Mouse (Mus musculus): ENCODE results near the gene Six2. TPM values are rescaled to one million over a fixed set of nuclear protein-coding genes. Genes with fewer than 3 reads are reported as not detected.

Six2 gene
- polyA plus RNA-seq, 1 experiment from 2014 or later: 55.0 TPM

DNA sequence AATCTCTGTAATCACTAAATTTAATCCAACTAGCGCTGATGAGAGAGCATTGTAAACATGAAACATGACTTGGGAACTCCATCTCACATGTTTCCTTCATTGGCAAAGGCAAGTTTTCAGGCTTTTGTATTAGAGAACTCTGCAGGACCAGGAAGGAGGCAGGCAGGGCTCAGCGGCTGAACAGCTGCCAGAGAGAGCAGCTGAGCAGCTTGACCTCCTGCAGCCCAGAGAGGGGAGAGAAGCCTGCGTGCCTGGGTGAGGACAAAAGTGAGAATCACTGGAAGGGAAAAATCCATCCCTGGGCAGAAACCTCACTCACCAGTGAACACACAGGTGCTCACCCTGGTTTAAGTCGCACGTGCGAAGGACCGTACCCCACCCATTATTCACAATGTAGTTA, 29.2 kb upstream of the Six2 start:
- no peaks in the 10 kb centered on the region; the same call in 1 of the 2 replicates for H3K27me3 ChIP-seq (ENCODE audit: control insufficient read depth, insufficient read depth, low read length)
- 50% methylated on average over 7 of the region's 7 CpGs for WGBS
- no peaks in the 10 kb centered on the region for H3K36me3 ChIP-seq (replicated peaks; ENCODE audit: control insufficient read depth, insufficient read depth, low read depth, low read length)
- ATAC-seq (replicated peaks; ENCODE audit: insufficient number of reproducible peaks, low FRiP score, low TSS enrichment, low read depth) (peak; percentile 53; the same call in 1 of the 2 replicates), DNase-seq (ENCODE audit: low spot score) (peak; percentile 71)
- H3K4me1 ChIP-seq (ENCODE audit: control insufficient read depth, insufficient read depth, low read length): no peaks in the 10 kb centered on the region
- no peak overlapping the region for H3K9ac ChIP-seq (replicated peaks; ENCODE audit: low read length)
- H3K9me3 ChIP-seq (replicated peaks; ENCODE audit: control insufficient read depth, low read length): no peaks in the 10 kb centered on the region
- H3K27ac ChIP-seq (replicated peaks; ENCODE audit: low read depth, low read length): 0 out of 2 replicates have a peak overlapping the region, but pooled peaks have one; percentile 38
- no peak overlapping the region for H3K4me2 ChIP-seq (ENCODE audit: low read depth, low read length)
- no peak overlapping the region for H3K4me3 ChIP-seq (ENCODE audit: low read depth, low read length)

DNA sequence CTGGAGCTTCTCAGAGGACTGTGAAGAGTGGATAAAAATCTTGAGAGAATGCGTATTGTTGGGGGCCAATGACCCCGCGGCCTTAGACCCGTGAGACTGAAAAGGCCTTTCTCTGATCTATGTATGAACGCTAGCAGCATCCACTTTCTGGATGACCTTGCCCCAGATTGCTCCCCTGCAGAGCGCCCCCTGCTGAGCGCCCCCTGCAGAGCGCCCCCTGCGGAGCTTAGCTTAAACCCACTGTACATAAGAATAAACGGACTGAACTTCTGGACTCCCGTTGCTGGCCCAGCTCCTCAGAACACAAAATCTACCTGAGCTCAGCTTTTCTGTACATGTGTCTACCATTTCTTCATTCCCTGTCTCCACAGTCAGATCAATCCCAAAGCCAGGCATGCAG, 27.7 kb upstream of the Six2 start:
- 63% methylated on average over 11 of the region's 11 CpGs for WGBS
- H3K9ac ChIP-seq (replicated peaks; ENCODE audit: low read length): no peak overlapping the region
- no peaks in the 10 kb centered on the region for H3K36me3 ChIP-seq (replicated peaks; ENCODE audit: control insufficient read depth, insufficient read depth, low read depth, low read length)
- no peak overlapping the region for H3K27ac ChIP-seq (replicated peaks; ENCODE audit: low read depth, low read length)
- no peak for ATAC-seq (replicated peaks; ENCODE audit: insufficient number of reproducible peaks, low FRiP score, low TSS enrichment, low read depth)
- H3K27me3 ChIP-seq (ENCODE audit: control insufficient read depth, insufficient read depth, low read length): no peaks in the 10 kb centered on the region; the same call in 1 of the 2 replicates
- H3K4me1 ChIP-seq (ENCODE audit: control insufficient read depth, insufficient read depth, low read length): no peaks in the 10 kb centered on the region
- H3K4me3 ChIP-seq (ENCODE audit: low read depth, low read length): no peak overlapping the region
- no peak overlapping the region for H3K4me2 ChIP-seq (ENCODE audit: low read depth, low read length)
- H3K9me3 ChIP-seq (replicated peaks; ENCODE audit: control insufficient read depth, low read length): no peaks in the 10 kb centered on the region
- no peak for DNase-seq (ENCODE audit: low spot score)

DNA sequence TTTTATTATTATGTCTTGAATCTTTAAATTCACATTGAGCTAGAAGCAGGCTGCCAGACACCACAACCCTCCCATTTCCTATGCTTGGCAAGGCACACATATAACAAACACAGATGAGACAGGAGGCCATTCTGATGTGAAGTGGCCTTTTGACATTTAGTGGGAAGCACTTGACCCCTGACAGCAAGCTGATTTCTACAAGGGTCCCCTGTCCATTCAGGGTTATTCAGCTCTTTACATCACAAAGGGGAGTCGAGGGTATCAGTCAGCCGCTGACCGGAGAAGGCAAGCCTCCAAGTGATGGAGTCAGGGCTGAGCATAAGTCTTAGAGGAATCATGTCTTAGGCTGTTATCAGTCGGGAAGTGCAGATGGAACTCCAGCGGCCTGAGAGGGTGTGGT, 26.3 kb upstream of the Six2 start:
- no peaks in the 10 kb centered on the region for H3K4me1 ChIP-seq (ENCODE audit: control insufficient read depth, insufficient read depth, low read length)

DNA sequence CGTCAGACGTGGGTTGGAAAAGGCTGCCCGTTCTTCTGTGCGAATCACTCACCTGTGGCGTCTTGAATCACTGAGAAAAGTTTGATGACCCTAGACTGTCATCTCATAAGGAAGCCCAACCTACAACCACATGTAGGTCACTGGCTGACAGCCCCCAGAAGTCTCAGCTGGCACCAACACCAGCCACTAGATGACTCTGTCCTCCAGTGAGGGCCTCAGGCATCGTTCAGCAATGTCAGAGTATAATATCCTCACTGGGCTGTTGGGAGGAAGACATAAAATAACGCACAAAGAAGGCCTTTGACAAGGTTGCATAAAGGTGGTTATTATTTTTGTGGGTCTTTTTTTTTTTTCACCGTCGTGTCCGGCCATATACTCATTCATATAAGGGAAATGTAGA, 24.8 kb upstream of the Six2 start:
- ATAC-seq (replicated peaks; ENCODE audit: insufficient number of reproducible peaks, low FRiP score, low TSS enrichment, low read depth): no peak

More for the DNA sequence above, 26.3 kb upstream of the Six2 start:
- WGBS: 51% methylated on average over 5 of the region's 5 CpGs
- DNase-seq (ENCODE audit: low spot score) (no peak), ATAC-seq (replicated peaks; ENCODE audit: insufficient number of reproducible peaks, low FRiP score, low TSS enrichment, low read depth) (no peak)
- Histone ChIP-seq H3K4me3 (ENCODE audit: low read depth, low read length) (no peak overlapping the region), H3K27ac (replicated peaks; ENCODE audit: low read depth, low read length) (no peak overlapping the region), H3K9me3 (replicated peaks; ENCODE audit: control insufficient read depth, low read length) (no peaks in the 10 kb centered on the region), H3K4me2 (ENCODE audit: low read depth, low read length) (no peak overlapping the region), H3K36me3 (replicated peaks; ENCODE audit: control insufficient read depth, insufficient read depth, low read depth, low read length) (no peaks in the 10 kb centered on the region), H3K27me3 (ENCODE audit: control insufficient read depth, insufficient read depth, low read length) (no peaks in the 10 kb centered on the region; the same call in 1 of the 2 replicates), H3K9ac (replicated peaks; ENCODE audit: low read length) (no peak overlapping the region)

DNA sequence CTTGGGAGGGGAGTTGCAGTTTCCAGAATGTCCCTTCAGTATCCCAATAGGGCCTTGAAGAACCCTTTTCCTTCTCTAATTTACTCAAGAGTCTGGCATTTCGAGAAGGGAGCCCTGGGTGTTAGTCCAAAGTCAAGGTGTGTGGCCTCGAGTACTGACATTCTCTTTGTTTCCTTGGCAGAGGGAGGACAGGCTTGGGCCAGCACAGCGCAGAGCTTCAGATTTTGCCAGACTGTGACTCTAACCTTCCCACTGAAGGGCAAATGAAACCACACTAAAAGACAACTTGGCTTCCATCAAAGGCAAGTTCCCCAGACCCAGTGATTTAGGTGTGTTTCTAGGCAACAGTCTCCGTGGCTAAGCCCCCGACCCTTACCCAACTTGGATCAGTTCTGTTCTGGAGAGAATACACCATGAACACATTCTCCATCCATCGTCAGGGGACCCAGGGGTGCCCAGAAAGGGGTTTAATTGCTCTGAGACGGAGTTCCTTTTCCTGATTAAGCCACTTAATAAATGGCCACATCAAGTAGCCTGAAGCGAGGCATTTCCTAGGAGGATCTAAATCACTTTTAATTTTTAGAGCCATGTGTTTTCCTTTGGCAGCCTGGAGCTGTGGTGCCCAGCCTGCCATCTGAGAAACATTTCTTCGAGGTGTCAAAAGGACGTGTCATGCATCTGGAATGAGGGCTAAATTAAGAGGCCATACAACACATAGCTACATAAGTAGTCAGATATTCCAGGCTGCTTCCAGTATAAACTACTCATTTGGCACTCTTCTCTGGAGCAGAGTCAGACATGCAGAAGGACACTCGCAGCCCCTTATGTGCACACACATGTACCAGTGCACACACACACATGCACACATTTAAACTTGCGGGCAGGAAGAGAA, 16.5 kb upstream of the Six2 start:
- WGBS: 69% methylated on average over 12 of the region's 12 CpGs
- H3K9ac ChIP-seq (replicated peaks; ENCODE audit: low read length): no peak overlapping the region
- no peak overlapping the region for H3K4me3 ChIP-seq (ENCODE audit: low read depth, low read length)
- no peaks in the 10 kb centered on the region for H3K27me3 ChIP-seq (ENCODE audit: control insufficient read depth, insufficient read depth, low read length)
- ATAC-seq (replicated peaks; ENCODE audit: insufficient number of reproducible peaks, low FRiP score, low TSS enrichment, low read depth): no peak
- no peaks in the 10 kb centered on the region for H3K36me3 ChIP-seq (replicated peaks; ENCODE audit: control insufficient read depth, insufficient read depth, low read depth, low read length)
- H3K9me3 ChIP-seq (replicated peaks; ENCODE audit: control insufficient read depth, low read length): no peaks in the 10 kb centered on the region
- H3K27ac ChIP-seq (replicated peaks; ENCODE audit: low read depth, low read length): no peak overlapping the region
- H3K4me2 ChIP-seq (ENCODE audit: low read depth, low read length): no peak overlapping the region
- H3K4me1 ChIP-seq (ENCODE audit: control insufficient read depth, insufficient read depth, low read length): no peaks in the 10 kb centered on the region
- no peak for DNase-seq (ENCODE audit: low spot score)

More for the DNA sequence above, 24.8 kb upstream of the Six2 start:
- Histone ChIP-seq H3K4me1 (ENCODE audit: control insufficient read depth, insufficient read depth, low read length) (no peaks in the 10 kb centered on the region), H3K36me3 (replicated peaks; ENCODE audit: control insufficient read depth, insufficient read depth, low read depth, low read length) (no peaks in the 10 kb centered on the region), H3K4me2 (ENCODE audit: low read depth, low read length) (no peak overlapping the region), H3K9me3 (replicated peaks; ENCODE audit: control insufficient read depth, low read length) (no peaks in the 10 kb centered on the region), H3K27me3 (ENCODE audit: control insufficient read depth, insufficient read depth, low read length) (no peaks in the 10 kb centered on the region), H3K27ac (replicated peaks; ENCODE audit: low read depth, low read length) (no peak overlapping the region), H3K9ac (replicated peaks; ENCODE audit: low read length) (no peak overlapping the region), H3K4me3 (ENCODE audit: low read depth, low read length) (no peak overlapping the region)
- 84% methylated on average over 10 of the region's 10 CpGs for WGBS
- no peak for DNase-seq (ENCODE audit: low spot score)

DNA sequence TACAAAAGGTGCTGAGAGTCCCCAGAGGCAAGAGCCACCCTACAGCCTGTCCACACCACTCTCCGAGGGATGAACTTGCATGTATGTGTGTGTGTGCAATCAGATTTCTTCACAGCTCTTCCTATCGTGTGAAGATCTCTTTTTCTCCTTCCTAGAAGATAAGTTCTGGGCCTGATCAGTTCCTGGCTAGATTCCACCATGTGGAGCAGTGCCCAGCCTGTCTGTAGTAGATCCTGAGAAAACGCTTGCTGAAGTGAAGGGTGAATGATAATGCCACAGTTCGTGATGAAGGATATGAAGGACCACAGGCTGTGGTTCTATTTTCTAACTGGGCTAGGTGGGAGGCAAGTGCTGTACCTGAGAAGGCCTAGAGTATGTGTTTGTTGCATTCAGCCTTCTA, 12.0 kb upstream of the Six2 start:
- Histone ChIP-seq H3K27me3 (ENCODE audit: control insufficient read depth, insufficient read depth, low read length) (no peaks in the 10 kb centered on the region; the same call in 1 of the 2 replicates), H3K9me3 (replicated peaks; ENCODE audit: control insufficient read depth, low read length) (no peaks in the 10 kb centered on the region), H3K9ac (replicated peaks; ENCODE audit: low read length) (no peak overlapping the region), H3K4me2 (ENCODE audit: low read depth, low read length) (no peak overlapping the region), H3K4me3 (ENCODE audit: low read depth, low read length) (no peak overlapping the region), H3K27ac (replicated peaks; ENCODE audit: low read depth, low read length) (no peak overlapping the region), H3K36me3 (replicated peaks; ENCODE audit: control insufficient read depth, insufficient read depth, low read depth, low read length) (no peaks in the 10 kb centered on the region), H3K4me1 (ENCODE audit: control insufficient read depth, insufficient read depth, low read length) (no peaks in the 10 kb centered on the region; the same call in 1 of the 2 replicates)
- 80% methylated on average over 4 of the region's 4 CpGs for WGBS
- no peak for ATAC-seq (replicated peaks; ENCODE audit: insufficient number of reproducible peaks, low FRiP score, low TSS enrichment, low read depth)
- DNase-seq (ENCODE audit: low spot score): no peak

DNA sequence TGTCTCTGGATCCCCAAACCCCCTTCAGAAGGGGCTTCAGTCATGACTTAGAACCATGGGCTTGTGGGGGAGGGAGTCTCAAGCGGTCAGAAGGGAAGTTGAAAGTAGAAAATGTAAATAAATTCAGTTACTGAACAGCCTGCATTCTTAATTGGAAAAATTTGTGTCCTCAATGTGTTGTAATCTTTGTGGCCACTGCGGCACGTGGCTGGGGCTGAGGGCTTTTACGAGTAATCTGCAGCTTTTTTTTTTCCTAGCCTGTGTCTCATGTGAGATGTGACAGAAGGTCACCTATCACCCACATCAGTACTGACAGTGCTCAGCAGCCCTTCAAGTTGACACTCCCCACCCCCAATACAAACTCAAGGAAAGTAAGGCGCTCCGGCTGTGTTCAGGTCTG, 10.6 kb upstream of the Six2 start:
- peaks cover 2% of the 10 kb centered on the region; the same call in 1 of the 2 replicates for H3K4me1 ChIP-seq (ENCODE audit: control insufficient read depth, insufficient read depth, low read length)
- no peak for ATAC-seq (replicated peaks; ENCODE audit: insufficient number of reproducible peaks, low FRiP score, low TSS enrichment, low read depth)
- WGBS: 63% methylated on average over 6 of the region's 6 CpGs
- H3K27me3 ChIP-seq (ENCODE audit: control insufficient read depth, insufficient read depth, low read length): peaks cover 2% of the 10 kb centered on the region; the same call in 1 of the 2 replicates
- DNase-seq (ENCODE audit: low spot score): no peak
- H3K9ac ChIP-seq (replicated peaks; ENCODE audit: low read length): no peak overlapping the region
- no peak overlapping the region for H3K27ac ChIP-seq (replicated peaks; ENCODE audit: low read depth, low read length)
- H3K9me3 ChIP-seq (replicated peaks; ENCODE audit: control insufficient read depth, low read length): no peaks in the 10 kb centered on the region
- H3K4me3 ChIP-seq (ENCODE audit: low read depth, low read length): no peak overlapping the region
- H3K4me2 ChIP-seq (ENCODE audit: low read depth, low read length): no peak overlapping the region
- H3K36me3 ChIP-seq (replicated peaks; ENCODE audit: control insufficient read depth, insufficient read depth, low read depth, low read length): no peaks in the 10 kb centered on the region

DNA sequence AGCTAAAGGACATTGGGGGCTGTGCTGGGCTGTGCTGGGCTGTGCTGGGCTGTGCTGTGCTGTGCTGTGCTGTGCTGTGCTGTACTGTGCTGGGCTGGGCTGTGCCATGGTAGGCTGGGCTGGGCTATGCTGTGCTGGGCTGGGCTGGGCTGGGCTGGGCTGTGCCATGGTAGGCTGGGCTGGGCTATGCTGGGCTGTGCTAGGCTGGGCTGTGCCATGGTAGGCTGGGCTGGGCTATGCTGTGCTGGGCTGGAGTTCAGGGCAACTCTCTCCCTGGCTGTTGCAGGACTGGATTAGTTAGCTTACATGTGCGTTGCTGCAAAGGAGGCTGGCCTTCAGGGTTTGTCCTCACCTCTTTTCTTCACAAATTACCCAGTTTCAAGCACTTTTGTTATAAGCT, 9.9 kb upstream of the Six2 start:
- no peak overlapping the region for H3K4me3 ChIP-seq (ENCODE audit: low read depth, low read length)
- 75% methylated on average over 1 of the region's 1 CpGs for WGBS
- H3K4me2 ChIP-seq (ENCODE audit: low read depth, low read length): no peak overlapping the region
- 0 out of 2 replicates have a peak, but pooled peaks have one; percentile 39 for ATAC-seq (replicated peaks; ENCODE audit: insufficient number of reproducible peaks, low FRiP score, low TSS enrichment, low read depth)
- peaks cover 2% of the 10 kb centered on the region; the same call in 1 of the 2 replicates for H3K4me1 ChIP-seq (ENCODE audit: control insufficient read depth, insufficient read depth, low read length)
- no peaks in the 10 kb centered on the region for H3K9me3 ChIP-seq (replicated peaks; ENCODE audit: control insufficient read depth, low read length)
- H3K36me3 ChIP-seq (replicated peaks; ENCODE audit: control insufficient read depth, insufficient read depth, low read depth, low read length): no peaks in the 10 kb centered on the region
- no peak overlapping the region for H3K27ac ChIP-seq (replicated peaks; ENCODE audit: low read depth, low read length)
- no peak overlapping the region for H3K9ac ChIP-seq (replicated peaks; ENCODE audit: low read length)
- H3K27me3 ChIP-seq (ENCODE audit: control insufficient read depth, insufficient read depth, low read length): peaks cover 2% of the 10 kb centered on the region
- no peak for DNase-seq (ENCODE audit: low spot score)

Measured in embryonic facial prominence, embryonic 11.5 days (tissue).